Mouse (Mus musculus) kidney, postnatal 0 days (tissue): ENCODE results near the gene Col15a1. TPM values are rescaled to one million over a fixed set of nuclear protein-coding genes. Genes with fewer than 3 reads are reported as not detected.

Experiments used
- ATAC-seq: fragments of 200-750 bp; cut with Nextera tagmentation; replicated peaks from 2 replicates; pipeline ENCODE4 v1.8.0; 2017; ENCODE audit warnings: low read depth, moderate number of reproducible peaks, moderate TSS enrichment, moderate library complexity; ENCODE audit not compliant: low FRiP score
- DNase-seq: peaks from one replicate; pipeline ENCODE4 v3.0.0-alpha.2; 2016; ENCODE audit warnings: low spot score
- H3K27ac ChIP-seq: fragments of 300-500 bp; sonication (generic); 2 replicates; pipeline ENCODE4 v1.5.1; 2014; ENCODE audit warnings: mild to moderate bottlenecking
- H3K27me3 ChIP-seq: fragments of 300-500 bp; sonication (generic); 2 replicates; pipeline ENCODE4 v1.6.1; 2014; ENCODE audit warnings: low read length, mixed read lengths; ENCODE audit not compliant: insufficient read depth
- H3K36me3 ChIP-seq: fragments of 300-500 bp; sonication (generic); 2 replicates; pipeline ENCODE4 v1.6.1; 2014; ENCODE audit warnings: low read length, mixed read lengths; ENCODE audit not compliant: insufficient read depth
- H3K4me1 ChIP-seq: fragments of 300-500 bp; sonication (generic); replicated peaks from 2 replicates; pipeline ENCODE4 v1.6.1; 2014; ENCODE audit warnings: antibody characterized with exemption, low read length, mixed read lengths; ENCODE audit not compliant: insufficient read depth
- H3K4me2 ChIP-seq: fragments of 300-500 bp; sonication (generic); 2 replicates; pipeline ENCODE4 v1.6.1; 2014; ENCODE audit warnings: mild to moderate bottlenecking, low read length, moderate library complexity, mixed read lengths
- H3K4me3 ChIP-seq: fragments of 300-500 bp; sonication (generic); replicated peaks from 2 replicates; pipeline ENCODE4 v1.5.1; 2014; ENCODE audit warnings: low read depth, low read length
- H3K9ac ChIP-seq: fragments of 300-500 bp; sonication (generic); 2 replicates; pipeline ENCODE4 v1.6.1; 2014; ENCODE audit warnings: low read depth, low read length
- H3K9me3 ChIP-seq: fragments of 300-500 bp; sonication (generic); replicated peaks from 2 replicates; pipeline ENCODE4 v1.6.1; 2016; ENCODE audit warnings: low read length, inconsistent platforms, mixed read lengths
- CTCF ChIP-seq: IDR thresholded peaks from 2 replicates; pipeline ENCODE4 v1.5.1; 2016; ENCODE audit warnings: antibody characterized with exemption, low read depth, mild to moderate bottlenecking, moderate library complexity
- WGBS: fragments of 180-500 bp; shearing (Covaris S2); extraction: QIAGEN DNeasy Blood & Tissue Kit; methylation state at CpG from one replicate; pipeline ENCODE4 v1.1.7; 2014; 5-methylcytosine and 5-hydroxymethylcytosine counted together
- polyA plus RNA-seq: library from polyadenylated mRNA; unstranded; fragments of >200 nt; fragmentation: Nextera tagmentation; extraction: Ambion mirVana; gene quantifications from 2 replicates; pipeline ENCODE4 v1.2.1, GENCODE M21; 2015

The Col15a1 gene
- polyA plus RNA-seq, 1 experiment from 2014 or later = 46.5 TPM

DNA sequence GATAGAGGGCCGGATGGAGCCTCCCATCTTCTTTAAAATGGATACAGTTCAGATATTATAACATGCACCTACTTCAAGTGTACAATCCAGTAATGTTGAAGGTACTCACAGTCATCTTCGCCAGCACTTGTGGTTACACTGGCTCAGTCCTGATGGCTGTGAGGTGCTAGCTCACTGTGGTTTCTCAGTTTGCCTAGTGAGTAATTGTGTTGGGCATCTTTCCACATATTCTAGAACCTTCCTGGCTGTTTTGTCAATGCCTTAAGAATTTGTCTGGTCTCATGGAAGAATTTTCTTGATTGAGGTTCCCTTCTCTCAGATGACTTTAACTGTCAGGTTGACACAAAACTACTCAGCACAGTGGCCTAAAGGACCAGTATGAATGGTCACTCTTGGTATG lies 92.7 kb downstream of the Col15a1 start:
- ATAC-seq (no peak), DNase-seq (no peak)
- H3K27ac ChIP-seq = no peak overlapping the region
- H3K27me3 ChIP-seq = no peaks in the 10 kb centered on the region
- H3K9me3 ChIP-seq = no peaks in the 10 kb centered on the region
- no peak overlapping the region for H3K9ac ChIP-seq
- peaks cover 2% of the 10 kb centered on the region; the same call in 1 of the 2 replicates for H3K4me1 ChIP-seq
- H3K4me2 ChIP-seq = no peak overlapping the region
- no peak for TF ChIP-seq CTCF
- no peaks in the 10 kb centered on the region for H3K36me3 ChIP-seq
- 94% methylated on average over 2 of the region's 2 CpGs for WGBS
- H3K4me3 ChIP-seq = no peak overlapping the region

GRCm38 (mm10) chr4:47302610-47303009 lies 94.6 kb downstream of the Col15a1 start:
- no peaks in the 10 kb centered on the region for H3K36me3 ChIP-seq
- no peaks in the 10 kb centered on the region for H3K27me3 ChIP-seq
- TF ChIP-seq CTCF = no peak
- H3K27ac ChIP-seq = no peak overlapping the region
- H3K9me3 ChIP-seq = no peaks in the 10 kb centered on the region
- DNase-seq (no peak), ATAC-seq (no peak)
- H3K4me3 ChIP-seq = no peak overlapping the region
- no peaks in the 10 kb centered on the region for H3K4me1 ChIP-seq
- H3K9ac ChIP-seq = no peak overlapping the region
- 94% methylated on average over 7 of the region's 7 CpGs for WGBS
- no peak overlapping the region for H3K4me2 ChIP-seq

- no peak for TF ChIP-seq CTCF
- no peak overlapping the region for H3K4me2 ChIP-seq
- no peaks in the 10 kb centered on the region for H3K9me3 ChIP-seq
- H3K9ac ChIP-seq = no peak overlapping the region
- H3K27ac ChIP-seq = no peak overlapping the region
- DNase-seq (no peak), ATAC-seq (no peak)
- no peaks in the 10 kb centered on the region for H3K4me1 ChIP-seq
- 69% methylated on average over 5 of the region's 5 CpGs for WGBS
- H3K27me3 ChIP-seq = no peaks in the 10 kb centered on the region
- no peaks in the 10 kb centered on the region for H3K36me3 ChIP-seq
- no peak overlapping the region for H3K4me3 ChIP-seq
Observed at GRCm38 (mm10) chr4:47303340-47303998, 95.5 kb downstream of the Col15a1 start.

DNA sequence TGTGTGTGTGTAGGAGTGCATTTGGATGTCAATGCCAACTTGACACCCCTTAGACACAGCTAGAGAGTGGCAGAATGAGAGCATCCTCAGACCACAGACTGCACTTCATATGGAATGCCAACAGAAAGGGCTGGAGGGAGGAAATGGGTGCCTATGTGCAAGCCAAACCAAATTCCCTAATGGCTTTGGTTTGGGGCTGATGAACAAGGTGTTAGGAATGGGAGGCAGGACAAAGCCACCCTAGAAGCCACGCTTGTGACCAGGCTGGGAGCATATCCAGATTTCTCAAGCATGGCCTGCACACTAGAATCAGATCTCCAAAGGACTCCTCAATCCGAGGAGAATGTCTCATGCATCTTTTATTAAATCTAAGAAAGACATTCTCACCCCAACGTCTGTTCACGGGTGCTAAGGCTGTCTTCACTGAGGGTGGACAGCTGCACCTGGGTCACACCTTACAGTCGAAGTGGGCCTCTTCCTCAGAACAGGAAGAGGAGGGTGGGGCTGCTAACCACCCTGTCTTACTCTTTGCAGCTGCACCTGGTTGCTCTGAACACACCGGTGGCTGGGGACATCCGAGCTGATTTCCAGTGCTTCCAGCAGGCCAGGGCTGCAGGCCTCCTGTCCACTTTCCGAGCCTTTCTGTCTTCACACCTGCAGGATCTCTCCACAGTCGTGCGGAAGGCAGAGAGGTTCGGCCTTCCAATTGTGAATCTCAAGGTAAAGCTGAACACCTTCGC lies 102.1 kb downstream of the Col15a1 start:
- H3K27ac ChIP-seq = no peak overlapping the region
- no peaks in the 10 kb centered on the region for H3K27me3 ChIP-seq
- ATAC-seq (no peak), DNase-seq (no peak)
- no peak overlapping the region for H3K4me3 ChIP-seq
- H3K4me1 ChIP-seq = no peaks in the 10 kb centered on the region
- H3K36me3 ChIP-seq = no peaks in the 10 kb centered on the region
- no peak overlapping the region for H3K4me2 ChIP-seq
- 81% methylated on average over 12 of the region's 12 CpGs for WGBS
- H3K9me3 ChIP-seq = no peaks in the 10 kb centered on the region
- H3K9ac ChIP-seq = no peak overlapping the region
- TF ChIP-seq CTCF = no peak

DNA sequence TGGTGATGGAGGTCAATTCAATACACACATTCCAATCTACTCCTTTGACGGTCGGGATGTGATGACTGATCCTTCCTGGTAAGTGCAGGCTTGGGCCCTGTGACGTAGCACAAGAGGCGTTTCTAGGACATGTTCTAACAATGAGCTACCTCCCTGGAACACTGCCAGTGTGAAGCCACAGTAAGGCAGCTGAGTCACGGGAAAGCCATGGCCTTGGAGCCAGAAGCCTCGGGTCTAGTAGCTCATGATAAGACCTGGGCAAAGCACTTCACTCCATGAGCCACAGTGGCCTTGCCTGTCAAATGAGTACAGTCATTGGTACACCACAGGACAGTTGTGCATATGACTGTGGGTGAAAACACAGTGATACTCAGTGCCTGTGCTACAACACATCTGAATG lies 102.9 kb downstream of the Col15a1 start:
- no peak for ATAC-seq
- 72% methylated on average over 6 of the region's 6 CpGs for WGBS
- Histone ChIP-seq H3K4me2 (no peak overlapping the region), H3K9me3 (no peaks in the 10 kb centered on the region), H3K36me3 (no peaks in the 10 kb centered on the region), H3K9ac (no peak overlapping the region), H3K27ac (no peak overlapping the region), H3K27me3 (no peaks in the 10 kb centered on the region), H3K4me1 (no peaks in the 10 kb centered on the region), H3K4me3 (no peak overlapping the region)
- no peak for DNase-seq
- TF ChIP-seq CTCF = no peak

- TF ChIP-seq CTCF = no peak
- WGBS = 96% methylated on average over 6 of the region's 6 CpGs
- Histone ChIP-seq H3K9me3 (no peaks in the 10 kb centered on the region), H3K4me3 (no peak overlapping the region), H3K36me3 (no peaks in the 10 kb centered on the region), H3K4me1 (no peaks in the 10 kb centered on the region), H3K9ac (no peak overlapping the region), H3K4me2 (no peak overlapping the region), H3K27me3 (no peaks in the 10 kb centered on the region), H3K27ac (no peak overlapping the region)
- no peak for DNase-seq
- ATAC-seq = no peak
Observed at GRCm38 (mm10) chr4:47311467-47311866, 103.5 kb downstream of the Col15a1 start.

- Histone ChIP-seq H3K27ac (no peak overlapping the region), H3K4me2 (no peak overlapping the region), H3K36me3 (no peaks in the 10 kb centered on the region), H3K9ac (no peak overlapping the region), H3K9me3 (no peaks in the 10 kb centered on the region), H3K27me3 (no peaks in the 10 kb centered on the region), H3K4me1 (no peaks in the 10 kb centered on the region), H3K4me3 (no peak overlapping the region)
- TF ChIP-seq CTCF = no peak
- ATAC-seq (no peak), DNase-seq (no peak)
- 60% methylated on average over 7 of the region's 7 CpGs for WGBS
Observed at GRCm38 (mm10) chr4:47311929-47312328, 104.0 kb downstream of the Col15a1 start.
